Mouse (Mus musculus): ENCODE results near the gene Abca16.

Abca16 gene

DNA sequence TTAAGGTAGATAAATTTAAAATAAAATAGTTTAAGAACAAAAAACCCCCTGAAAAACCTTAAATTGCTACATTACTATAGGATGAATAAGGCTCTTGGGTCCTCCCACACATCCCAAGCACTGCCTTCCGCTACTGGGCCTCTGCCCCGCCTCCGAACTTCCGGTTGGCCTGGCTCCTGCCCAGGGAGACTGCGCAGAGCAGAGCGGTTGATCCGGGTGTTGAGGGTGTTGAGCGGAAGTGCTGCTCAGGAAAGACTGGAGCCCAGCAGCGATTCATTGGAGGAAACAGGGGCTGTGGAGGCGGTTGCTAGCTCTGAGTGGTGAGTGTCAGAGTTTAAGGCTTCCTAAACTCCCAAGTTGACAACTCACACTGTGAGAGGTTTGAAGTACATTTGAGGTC, at the start of gene Abca16:
TSS of gene Abca16 (plus strand) at position 201 of the 400 bp plus-strand sequence.
- DNase-seq (ENCODE audit: low spot score): no peak

DNA sequence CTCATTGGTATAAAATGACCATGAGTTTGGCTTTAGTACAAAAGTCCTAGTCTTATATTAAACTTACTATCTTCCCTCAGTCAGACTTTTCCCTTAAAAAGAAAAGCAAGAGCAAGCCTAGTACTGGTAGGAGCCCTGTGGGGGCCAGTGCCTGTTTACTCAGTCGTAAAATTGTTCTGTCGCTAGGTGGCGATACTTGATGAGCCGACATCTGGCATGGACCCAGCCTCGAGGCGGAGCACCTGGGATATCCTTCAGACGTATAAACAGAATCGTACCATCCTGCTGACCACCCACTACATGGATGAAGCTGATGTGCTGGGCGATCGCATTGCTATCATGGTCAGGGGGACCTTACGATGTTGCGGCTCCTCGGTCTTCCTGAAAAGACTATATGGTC, 48.3 kb upstream of the Abca16 start:
- no peak for DNase-seq (ENCODE audit: low spot score)

DNA sequence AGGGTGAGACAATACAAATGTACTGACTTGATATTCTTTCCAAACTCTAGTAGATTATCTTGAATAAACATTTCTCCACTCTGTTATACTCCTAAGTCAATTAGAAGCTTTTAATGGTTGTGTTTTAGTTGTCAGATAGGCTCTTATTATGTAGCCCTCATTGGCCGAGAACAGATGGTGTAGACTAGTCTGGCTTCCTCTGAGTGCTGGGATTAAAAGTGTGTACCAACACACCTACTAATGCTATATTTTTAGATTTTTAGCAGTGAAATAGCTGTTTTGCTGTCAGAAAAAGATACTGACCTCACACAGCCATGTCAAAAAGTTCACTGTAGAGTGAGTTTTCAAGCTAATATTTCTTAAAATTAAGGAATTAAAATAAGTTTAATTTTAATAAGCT, 2.9 kb downstream of the Abca16 start:
- DNase-seq (ENCODE audit: low spot score): no peak

GRCm38 (mm10) chr7:120426625-120427024, 17.2 kb downstream of the Abca16 start:
- DNase-seq (ENCODE audit: low spot score): no peak

GRCm38 (mm10) chr7:120431464-120431863, 22.0 kb downstream of the Abca16 start:
- DNase-seq (ENCODE audit: low spot score): no peak

GRCm38 (mm10) chr7:120503891-120504662, 94.6 kb downstream of the Abca16 start:
- no peak for DNase-seq (ENCODE audit: low spot score)

DNA sequence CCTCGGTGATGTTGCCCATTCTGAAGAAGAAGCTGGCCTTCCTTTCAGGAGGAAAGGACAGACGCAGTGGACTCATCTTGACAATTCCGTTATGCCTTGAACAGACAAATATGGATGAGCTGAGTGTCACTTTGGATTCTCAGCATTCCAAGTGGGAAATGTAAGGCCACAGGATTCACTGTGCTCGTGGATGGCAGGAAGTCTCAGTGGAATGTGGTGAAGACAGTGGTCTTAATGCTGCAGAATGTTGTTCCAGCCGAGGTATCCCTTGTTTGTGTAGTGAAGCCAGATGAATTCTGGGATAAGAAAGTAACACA, 95.2 kb downstream of the Abca16 start:
- DNase-seq (ENCODE audit: low spot score): no peak

- no peak for DNase-seq (ENCODE audit: low spot score)
These were observed 125.4 kb downstream of the Abca16 start for GRCm38 (mm10) chr7:120534805-120535204.

DNA sequence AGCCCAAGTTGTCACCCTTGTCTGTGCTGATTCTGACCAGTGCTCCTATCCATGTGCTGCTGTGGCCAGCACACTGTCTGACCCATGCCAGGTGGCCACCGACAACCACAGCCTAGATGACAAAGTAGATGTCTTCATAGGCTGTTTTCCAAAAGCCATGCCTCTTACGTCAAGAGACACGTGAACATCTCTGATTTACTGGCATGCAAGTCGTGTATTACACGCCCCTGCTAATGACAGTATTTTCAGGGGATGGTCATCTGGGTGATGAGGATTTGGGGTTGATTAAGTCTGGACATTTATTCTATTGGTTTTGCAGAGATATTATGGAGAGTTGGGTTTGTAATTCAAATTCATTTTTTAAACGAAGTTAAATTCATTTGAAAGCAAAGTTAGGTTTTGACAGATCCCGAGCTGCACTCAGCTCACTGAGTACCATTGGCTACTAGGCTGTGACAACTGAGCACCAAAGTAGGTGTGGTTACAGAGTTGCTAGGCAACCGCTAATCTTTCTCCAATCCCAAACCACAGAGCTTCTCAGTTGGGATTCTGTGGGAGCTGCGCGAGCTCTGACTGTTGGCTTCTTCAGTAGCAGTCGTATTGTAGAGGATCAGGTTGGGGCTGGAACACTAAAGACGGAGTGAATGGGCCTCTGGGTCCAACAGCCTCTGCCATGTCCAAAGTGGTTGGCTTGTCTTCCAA, 143.2 kb downstream of the Abca16 start:
- DNase-seq (ENCODE audit: low spot score): no peak

DNA sequence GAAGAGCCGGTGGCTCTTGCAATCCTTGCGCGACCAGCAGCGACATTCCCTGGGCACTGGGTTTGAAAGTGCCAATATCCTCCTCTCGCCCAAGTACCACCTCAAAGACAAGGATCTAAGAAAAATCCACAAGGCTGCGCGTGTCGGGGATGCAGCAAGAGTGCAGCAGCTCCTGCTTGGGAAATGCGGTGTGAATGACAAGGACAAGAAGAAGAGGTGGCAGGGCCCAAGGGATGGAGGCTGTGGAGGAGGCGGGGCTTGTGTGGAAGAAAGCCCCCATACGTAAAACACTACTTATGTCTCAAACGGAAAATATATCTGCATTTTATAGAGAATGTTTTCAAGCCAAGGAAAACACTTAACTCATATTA, 143.7 kb downstream of the Abca16 start:
- DNase-seq (ENCODE audit: low spot score): no peak

DNA sequence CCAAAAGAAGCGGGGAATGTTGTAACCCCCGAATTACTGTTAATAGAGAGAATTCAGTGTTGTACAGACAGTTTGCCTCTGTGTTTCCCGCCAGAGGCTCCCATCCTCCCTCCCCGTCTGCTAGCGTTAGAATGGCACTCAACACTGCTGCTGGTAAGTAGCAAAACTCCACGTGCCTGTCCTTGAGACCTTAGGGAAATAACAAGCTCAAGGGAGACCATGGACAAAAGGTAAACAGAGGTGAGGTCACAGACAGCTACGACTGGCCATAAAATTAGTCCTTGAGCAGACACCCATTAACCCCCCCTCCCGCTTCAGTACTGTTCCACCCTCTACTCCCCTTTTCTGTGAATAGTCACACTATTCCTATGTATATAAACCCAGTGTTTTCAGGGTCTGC, 157.9 kb downstream of the Abca16 start:
- no peak for DNase-seq (ENCODE audit: low spot score)

DNA sequence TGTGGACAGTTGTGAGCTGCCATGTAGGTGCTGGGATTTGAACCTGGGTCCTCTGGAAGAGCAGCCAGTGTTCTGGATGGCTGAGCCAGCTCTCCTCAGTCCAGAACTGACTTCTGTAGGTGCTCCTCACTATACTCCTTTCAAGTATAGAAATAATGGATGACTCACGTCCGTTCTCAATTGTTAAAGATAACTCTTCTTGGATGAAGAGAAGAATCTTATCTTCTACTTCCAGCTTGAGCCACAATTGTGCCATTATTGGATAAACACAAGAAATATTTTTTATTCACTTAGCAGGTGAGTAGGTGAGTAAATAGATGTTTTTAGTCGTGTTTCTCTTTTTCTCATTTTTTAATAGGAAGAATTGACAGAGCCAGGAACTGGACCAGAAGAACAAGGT, 167.1 kb downstream of the Abca16 start:
- DNase-seq (ENCODE audit: low spot score): no peak

Measured in MN1 (cell line).